Mouse (Mus musculus) right cerebral cortex, adult 2 months (tissue): Measurements from ENCODE around the gene Ap2a1.
A peak's percentile ranks its signal among the peaks of the same experiment; 100 is the strongest.

ENCODE experiments used
- DNase-seq, 2 experiments: peaks; one replicate each; pipeline ENCODE4 v3.0.0; 2021 to 2022; ENCODE audit warnings: low spot score in 2 of 2

Ap2a1 gene

DNA sequence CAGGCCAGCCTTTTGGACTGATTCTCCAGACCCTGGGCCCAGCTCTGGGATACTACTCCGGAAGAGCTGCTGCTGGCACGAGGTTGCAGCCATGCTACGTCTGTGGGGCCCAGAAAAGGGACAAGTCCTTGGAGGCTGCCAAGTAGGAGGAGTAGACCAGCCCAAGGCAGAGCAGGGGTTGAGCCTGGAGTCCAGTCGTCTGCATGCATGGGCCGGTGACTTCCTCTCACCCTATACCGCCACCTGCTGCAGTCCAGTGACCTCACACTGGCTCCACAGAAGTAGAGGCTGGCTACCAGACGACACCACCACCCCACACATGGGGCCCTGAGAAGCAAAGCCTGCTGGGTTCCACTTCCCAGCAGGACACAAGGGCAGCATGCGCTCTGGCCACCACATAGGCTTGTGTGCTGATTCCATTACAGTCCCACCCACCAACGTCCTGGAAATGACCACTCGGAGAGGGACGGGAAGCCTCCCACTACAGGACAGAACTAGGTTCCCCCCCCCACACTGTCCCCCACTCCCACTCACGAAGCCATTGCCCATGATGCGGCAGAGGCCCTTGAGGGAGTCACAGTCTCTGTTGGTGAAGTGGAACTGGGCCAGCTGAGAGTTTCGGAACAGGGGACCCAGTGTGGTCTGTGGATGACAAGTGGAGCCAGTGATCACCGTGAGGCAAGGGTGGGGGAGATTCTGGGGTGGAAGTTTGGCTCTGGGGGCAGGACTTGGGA is 62.9 kb downstream of the Ap2a1 start:
- DNase-seq, result no peak

DNA sequence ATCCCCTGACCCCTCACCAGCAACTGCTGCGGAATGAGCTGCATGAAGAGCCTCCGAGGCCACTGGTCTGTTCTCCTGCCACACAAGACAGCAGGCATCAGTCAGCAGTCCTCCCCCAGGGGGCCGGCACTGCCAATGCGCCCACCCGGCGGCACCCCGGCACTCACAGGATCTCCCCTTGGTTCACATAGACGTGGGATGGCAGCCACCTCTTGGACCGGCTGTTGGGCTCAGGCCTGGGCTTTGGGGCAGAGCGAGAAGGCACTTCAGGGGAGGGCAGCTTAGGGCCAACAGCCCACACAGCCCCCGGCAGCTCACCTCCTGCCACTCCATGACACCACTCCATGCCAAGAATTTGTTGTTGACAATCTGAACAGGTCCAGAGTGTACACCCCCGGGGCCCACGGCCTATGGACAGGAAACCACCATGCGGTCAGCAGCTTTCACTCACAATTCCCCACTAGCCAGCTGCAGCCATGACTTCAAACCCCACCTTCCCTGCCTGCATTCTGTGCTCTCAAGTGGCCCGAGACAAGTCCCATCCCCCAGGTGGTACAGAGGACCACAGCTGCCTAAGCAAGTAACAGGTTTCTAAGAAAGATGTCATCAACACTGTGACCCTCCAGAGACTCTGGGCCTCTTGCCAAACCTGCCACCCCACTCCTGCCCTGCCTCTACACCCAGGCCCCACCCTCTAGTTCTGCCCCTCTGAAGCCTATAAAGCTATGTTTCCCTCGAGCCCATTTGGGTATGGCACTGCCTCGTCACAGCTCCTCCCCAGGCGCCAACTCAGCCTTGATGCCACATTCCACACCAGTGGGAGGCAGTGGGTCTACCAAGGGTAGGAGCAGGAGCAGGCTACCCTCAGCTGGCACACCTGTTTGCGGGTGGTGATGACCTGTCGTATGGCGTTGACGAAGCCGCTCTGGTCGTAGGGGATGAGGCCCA is 64.4 kb downstream of the Ap2a1 start:
- DNase-seq, result no peak

DNA sequence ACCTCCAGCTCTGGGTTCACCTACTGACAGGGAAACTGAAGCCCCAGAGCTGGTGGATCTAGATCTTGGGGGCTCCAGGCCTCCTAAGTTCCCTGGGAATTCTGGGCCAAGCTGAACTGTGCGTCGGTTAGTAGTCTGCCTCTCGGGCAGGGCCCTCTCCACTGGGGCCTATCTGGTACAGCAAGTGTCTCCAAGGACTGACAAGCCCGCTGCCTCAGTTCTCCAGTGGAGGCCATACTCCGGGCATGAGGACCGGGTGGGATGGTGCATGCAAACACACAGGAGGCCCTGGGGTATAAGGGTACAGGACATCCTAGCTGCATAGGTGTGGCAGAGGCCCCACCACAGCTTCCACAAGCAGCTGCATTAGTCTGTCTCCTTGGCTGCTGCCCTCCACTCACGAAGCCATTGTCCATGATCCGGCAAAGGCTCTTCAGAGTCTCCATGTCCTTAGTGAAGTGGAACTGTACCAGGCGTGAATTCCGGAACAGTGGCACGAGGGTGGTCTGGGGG is 65.3 kb downstream of the Ap2a1 start:
- DNase-seq, result no peak

DNA sequence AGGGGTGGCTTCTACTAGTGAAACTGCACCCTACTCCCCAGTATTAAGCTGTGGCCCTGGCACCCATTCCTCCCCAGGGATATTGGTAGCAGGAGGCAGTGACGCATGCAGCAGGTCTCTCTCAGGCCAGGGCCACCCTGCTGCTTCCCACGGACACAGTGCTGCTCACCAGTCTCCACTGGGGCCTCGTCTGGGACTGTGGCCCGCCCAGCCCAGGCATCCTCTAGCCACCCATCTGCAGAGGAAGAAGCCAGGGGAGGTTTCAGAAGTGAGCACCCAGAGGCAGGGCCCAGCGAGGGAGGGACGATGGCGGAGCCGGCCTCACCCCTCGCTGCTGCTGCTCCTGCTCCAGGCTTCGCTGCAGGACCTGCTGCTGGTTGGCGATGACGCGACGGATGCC is 66.1 kb downstream of the Ap2a1 start:
- no peak for DNase-seq

DNA sequence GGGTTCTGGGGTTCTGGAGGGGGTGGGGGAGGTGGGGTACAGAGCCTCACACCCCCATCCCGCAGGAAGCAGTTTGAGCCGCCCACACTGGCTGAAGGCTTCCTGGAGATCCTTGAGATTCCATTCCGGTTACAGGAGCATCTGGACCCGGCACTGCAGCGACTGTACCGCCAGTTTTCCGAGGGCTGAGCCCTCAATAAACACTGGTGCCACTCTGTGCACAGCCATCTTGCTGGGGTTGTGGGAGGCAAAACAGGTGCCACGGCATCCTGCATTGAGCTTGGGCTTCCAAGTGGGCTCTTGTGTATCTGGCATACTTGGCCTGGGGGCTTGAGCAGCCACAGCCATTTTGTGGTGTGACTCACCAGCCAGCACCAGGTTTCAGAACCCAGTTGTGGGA is 66.9 kb downstream of the Ap2a1 start:
- DNase-seq, result no peak

DNA sequence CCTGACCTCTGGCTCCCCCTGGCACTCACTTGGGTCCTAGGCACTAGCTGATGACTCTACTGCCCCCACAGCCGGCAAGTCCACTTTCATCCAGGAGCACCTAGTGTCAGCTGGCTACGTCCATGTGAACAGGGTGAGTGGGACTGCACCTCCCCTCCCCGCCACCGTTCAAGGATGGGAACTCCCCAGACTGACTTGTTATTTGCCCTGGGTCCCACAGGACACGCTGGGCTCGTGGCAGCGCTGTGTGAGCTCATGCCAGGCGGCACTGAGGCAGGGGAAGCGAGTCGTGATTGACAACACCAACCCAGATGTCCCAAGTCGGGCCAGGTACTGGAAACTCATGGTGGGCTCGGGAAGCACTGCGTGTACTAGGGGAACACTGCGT is 67.9 kb downstream of the Ap2a1 start:
- DNase-seq, result no peak

DNA sequence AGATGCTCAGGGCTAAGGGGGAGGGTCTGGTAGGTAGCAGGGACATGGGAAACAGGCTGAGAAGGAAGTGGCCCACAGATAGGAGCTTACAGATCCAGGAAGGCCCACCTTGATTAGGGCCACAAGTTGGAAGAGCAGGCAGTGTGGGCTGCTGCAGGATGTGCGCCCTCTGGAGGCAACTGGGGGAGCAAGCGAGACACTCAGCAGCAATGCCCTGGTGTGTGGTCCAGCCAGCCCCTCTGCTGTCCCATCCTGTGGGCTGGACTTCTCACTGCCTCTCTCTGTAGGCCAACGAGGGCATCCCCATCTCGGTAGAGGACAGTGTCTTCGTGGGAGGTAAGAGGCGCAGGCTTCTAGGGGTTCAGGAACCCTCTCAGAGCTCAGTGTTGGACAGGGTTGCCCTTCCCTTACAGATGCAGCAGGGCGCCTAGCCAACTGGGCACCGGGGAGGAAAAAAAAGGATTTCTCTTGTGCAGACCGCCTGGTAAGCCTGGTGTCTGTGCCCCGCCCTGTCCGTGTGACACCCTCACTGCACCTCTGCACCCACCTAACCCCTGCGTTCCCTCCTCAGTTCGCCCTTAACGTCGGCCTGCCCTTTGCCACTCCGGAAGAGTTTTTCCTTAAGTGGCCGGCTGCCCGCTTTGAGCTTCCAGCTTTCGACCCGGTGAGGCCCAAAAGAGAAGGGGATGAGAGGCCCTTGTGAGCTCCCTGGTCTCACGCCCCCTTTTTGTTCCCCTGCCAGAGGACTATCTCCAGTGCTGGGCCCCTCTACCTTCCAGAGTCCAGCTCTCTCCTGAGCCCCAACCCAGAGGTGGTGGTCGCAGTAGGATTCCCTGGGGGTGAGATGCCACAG is 68.5 kb downstream of the Ap2a1 start:
- DNase-seq, result peak; percentile 66 to 72

DNA sequence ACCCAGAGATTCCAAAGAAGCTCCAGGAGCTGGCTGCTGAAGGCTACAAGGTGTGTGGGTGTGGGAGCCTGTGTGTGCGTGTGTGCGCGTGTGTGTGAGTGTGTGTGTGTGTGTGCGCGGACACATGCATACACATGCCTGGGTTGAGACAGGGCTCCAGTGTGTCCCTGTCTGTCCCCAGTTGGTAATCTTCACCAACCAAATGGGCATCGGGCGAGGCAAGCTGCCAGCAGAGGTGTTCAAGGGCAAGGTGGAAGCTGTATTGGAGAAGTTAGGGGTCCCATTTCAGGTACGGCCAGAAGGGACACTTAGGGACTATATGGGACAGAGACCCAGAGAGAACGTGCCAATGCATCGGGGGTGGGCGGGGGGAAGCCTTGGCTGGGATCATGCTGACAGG is 69.4 kb downstream of the Ap2a1 start:
- DNase-seq, result no peak

DNA sequence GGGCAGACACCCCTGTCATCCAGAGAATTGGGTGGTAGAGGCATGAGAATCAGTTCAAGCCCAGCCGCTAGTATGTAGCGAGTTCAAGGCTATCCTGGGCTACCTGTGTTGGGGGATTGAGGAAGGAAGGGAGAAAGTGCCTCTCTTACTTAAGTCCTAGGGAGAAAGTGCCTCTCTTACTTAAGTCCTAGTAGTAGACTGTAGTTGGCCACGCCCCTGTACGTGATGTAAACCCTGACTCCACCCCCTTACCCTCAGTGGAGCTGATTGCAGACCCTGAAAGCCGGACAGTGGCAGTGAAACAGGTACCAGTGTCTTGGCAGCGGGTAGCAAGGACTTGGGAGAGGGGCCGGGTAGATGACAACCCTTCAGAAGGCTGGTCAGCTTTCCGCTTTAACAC is 71.4 kb downstream of the Ap2a1 start:
- DNase-seq, result no peak

DNA sequence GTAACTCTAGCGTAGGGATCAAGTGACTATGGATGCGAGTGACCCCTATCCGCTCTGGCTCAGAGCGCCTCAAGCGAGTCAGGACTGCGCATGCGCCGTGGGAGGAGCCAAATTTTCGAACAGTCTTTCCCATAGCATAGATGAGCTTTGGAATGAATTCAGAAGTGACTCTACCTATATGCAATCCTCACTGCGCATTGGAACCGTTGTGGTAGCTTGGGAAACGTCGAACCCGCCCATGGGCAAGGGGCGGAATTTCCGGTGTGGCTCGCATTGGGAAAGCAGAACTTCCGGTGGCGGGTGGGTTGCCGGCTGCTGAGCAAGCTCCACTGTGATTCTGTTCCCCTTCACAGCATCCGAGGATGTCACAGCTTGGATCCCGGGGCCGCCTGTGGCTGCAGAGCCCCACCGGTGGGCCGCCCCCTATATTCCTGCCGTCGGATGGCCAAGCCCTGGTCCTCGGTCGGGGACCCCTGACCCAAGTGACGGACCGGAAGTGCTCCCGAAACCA is 72.2 kb downstream of the Ap2a1 start, which contains the start of gene Pnkp:
Gene Pnkp, plus strand, starts transcription at position 98 of the 511 bp plus-strand sequence.
- DNase-seq, result peak; percentile 95

DNA sequence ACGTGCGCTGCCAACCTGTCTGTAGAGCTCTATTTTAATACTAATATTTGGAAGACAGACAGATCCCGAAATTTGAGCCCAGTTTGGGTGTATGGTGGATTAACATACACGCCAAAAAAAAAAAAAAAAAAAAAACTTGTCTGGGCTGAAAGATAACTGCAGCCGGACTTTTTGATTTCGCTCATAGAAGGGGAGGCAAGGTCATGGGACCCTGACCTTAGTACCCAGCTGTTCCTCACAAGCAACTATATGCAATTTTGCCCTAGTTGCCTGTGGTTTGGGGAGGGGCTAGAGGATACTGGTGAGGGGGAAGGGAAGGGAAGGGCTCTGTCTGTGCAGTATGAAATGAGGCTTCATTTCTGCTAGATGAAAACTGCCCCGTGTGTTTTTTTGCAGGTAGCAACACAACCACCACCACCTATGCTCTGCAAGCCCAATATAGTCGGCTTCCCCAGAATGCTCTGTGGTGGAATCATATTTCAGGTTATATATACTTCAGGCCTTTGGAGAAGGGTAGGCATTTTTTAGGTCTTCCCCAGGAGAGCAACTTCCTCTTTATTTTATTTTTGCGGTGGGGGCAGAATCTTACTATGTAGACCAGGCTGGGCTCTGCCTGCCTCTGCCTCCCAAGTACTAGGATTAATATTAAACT is 72.9 kb downstream of the Ap2a1 start:
- DNase-seq, result no peak

DNA sequence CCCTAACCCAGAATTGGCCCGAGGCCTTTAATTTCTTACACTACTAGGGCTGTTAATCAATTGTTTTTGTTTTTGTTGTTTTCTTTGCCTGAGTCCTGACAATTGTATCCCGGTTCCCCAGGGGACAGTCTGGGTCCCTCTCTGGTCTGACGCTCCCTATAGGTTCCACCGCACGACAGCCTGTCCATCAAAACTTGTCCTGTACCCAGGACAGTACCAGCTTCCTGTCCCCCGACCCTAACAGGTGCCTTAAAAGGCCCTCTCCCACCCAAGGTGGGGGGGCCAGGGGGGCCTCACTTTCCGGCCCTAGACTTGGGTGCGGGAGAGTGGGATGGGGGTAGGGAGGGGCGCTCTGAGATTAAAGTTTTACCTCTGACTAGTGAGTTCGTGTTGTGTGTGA is 74.3 kb downstream of the Ap2a1 start:
- no peak for DNase-seq

DNA sequence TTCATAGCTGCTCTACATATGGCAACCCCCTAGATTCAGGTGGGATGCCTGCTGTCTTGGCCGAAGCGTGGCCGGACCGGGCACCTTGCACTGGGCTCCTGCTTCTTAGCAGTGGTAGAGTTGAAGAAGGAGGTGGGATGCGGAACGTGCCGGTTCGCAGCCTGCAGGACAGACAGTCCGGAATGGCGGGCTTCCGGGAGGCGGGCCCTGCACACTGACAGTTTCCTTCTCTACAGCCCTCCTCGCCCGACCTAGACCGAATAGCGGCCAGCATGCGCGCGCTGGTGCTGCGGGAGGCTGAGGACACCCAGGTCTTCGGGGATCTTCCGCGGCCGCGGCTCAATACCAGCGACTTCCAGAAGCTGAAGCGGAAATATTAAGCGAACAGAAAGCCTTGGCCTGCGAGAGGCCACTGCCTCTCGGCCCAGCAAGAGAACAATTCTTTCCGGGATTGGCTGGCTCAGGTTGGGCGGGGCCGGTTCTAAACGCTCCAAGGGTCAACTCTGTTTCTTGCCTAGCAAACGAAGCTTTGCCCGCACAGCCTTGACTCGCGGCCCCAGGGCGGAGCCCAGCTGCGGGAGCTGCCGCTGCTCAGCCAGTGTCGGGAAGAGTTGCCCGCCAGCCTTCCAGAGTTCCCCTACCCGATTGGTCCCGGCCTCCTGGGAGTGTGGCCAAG is 74.8 kb downstream of the Ap2a1 start:
- peak; percentile 60 to 73 for DNase-seq

DNA sequence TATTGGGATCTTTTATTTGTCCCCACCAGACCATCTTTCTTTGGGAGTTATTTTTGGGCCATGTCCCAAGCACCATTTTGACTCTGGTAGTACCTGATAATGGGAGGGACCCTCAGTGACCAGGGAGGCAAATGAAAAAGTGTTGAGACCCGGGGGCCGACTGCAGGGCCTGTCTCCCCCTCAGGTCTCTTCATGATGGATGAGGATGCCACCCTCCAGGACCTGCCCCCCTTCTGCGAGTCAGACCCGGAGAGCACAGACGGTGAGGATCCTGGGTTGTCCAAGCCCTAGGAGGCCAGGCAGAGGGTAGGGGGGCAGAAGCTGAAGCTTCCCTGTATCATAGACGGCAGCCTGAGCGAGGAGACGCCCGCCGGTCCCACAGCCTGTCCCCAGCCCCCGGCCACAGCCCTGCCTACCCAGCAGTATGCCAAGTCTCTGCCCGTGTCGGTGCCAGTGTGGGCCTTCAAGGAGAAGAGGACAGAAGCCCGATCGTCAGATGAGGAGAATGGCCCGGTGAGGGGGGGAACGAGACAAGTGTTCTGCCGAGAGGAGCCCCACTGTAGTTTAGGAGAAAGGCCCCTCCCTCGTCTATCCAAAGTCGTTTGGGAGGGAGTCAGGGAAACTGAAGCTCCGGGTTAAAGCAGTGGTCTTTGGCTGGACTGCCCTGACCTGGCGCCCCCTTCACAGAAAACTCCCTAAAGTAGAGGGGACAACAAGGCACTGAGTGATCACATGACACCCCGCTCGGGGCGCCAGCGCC is 75.5 kb downstream of the Ap2a1 start:
- no peak for DNase-seq

DNA sequence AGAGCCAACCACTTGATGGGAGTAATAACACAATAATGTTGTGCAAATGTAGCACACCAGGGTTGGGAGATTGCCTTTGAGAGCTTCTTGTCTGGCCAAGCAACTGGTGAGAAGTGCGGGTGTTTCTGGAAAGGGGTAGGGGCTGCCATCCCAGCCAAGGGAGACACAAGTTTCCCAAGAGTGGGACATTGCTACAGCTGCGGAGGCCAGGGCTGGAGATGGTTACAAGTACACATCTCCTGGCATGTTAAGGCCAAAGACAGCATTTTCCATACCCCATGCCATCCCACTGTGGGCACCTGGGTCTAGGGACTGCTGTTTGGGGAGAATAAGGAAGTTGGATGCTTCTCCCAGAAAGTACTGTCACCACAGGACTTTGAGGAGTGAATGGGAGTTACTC is 76.2 kb downstream of the Ap2a1 start:
- no peak for DNase-seq

DNA sequence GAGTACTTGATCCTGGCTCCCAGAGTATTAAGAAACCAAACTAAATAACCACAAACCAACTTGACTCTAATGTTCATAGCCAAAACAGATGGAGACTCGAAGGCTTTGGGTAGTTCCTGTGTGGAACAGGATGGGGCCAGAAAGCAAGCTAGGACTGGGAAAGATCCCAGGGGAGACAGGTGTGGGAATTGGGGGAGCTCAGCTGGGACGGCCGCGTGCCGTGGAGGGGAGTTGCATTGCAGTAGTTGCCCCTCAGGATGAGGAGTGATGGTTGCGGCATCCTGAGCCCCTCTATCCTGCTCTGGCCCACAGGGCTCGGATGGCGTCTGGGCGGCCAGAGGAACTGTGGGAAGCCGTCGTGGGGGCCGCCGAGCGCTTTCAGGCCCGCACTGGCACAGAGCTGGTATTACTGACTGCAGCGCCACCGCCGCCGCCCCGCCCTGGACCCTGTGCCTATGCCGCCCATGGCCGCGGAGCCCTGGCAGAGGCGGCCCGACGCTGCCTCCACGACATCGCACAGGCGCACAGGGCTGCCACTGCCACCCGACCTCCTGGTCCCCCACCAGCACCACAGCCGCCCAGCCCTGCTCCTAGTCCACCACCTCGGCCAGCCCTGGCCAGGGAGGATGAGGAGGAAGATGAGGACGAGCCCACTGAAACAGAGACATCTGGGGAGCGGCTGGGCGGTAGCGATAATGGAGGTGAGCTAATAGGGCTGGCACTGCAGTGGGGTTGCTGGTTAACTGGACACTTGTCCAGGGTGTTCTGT is 76.9 kb downstream of the Ap2a1 start:
- DNase-seq, result no peak

DNA sequence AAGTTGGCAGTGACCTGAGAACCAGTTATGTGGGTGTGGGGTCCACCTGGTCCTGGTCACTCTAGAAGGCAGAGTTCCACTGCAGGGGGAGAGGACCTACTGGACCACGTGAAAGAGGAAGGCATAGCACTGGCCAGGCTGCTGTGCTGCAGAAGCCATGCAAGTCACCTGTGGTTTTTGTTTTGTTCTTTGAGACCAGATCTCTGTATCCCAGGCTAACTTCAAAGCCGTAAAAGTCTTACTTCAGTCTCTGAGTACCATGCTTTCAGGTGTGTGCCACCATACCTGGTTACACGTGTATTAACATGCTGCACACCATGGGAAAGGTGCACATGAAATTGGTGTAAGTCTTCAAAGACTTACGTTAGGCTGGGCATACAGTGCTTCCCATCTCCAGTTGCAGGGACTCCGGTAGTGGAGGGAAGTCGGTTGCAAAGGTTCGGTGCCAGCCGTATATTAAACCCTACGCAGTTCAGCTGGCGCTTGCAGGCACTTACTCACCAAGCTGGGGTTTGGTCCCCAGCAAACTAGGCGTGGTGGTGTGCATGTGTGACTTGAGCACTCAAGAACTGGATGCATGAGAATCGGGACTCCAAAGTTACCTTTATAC is 77.6 kb downstream of the Ap2a1 start:
- DNase-seq, result no peak

DNA sequence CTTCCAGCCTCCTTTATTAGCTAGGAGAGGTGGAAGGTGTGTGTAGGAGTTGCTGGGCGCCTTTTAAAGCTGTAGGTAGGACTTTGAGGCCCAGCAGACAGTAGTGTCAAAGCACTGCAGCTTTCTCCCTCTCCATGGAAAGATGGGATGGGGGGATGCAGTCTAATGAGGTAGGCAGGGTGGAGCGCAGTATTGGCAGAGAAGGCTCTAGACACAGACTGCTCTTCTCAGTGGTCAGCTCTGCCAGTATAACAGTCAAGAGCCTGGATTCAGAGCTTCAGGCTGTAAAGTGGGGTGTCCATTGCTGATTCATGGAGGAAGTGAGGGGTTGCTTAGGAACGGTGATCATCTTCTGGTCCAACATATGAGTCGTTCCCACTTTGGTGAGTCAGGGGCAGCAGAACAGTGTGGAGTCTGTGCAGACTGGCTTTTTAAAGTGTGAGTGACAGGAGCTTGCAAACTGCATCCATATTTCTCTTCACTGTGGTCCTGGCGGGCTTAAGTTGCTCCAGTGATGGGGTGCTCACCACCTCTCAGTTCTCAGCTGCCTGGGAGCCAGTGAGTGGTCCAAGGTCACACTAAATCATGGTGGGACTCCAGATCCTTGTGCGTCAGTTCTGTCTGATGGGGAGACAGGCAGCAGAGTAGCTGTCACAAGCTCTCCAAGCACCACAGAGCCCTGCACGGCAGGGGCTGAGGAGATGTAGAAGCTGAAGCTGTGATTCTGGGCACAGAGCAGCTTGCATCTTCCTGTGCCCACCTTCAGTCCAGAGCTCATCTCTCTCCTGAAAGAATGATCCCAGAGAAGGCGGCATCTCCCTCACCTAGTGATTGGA is 78.3 kb downstream of the Ap2a1 start:
- DNase-seq, result peak in 1 of 2 experiments; percentile 10
